Mouse (Mus musculus): Measurements from ENCODE around the gene Mogs.

Gene Mogs

DNA sequence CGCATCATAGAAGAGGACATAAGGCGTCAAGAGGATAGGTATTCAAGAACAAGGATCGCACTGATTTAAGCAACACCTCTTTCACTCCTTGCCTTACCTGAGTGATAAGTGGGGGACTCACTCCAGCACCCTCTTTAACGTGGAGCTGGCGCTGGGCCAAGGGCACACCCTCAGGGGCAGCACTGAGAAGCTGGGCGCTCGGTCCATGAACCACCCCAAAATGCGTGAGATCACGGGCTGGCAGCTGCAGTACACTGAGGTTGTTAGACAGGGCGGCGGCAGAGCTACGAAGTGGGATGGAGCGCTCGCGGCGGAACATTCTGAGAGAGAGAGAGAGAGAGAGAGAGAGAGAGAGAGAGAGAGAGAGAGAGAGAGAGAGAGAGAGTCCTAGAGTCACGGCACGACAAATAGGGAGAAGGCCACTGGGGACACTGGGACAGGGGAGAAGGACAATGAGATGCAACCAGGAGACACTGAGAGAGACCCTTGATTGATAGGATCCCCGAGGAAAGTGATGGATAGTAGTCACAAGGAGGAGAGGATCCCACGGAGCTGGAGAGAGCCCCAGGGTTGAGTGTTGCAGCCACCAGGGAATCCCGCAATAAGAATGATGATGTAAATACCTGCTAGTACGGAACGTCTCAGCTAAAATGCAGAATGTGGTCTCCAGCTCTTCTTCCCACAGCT, 40.4 kb downstream of the Mogs start:
- peak; percentile 31 to 45 for DNase-seq

DNA sequence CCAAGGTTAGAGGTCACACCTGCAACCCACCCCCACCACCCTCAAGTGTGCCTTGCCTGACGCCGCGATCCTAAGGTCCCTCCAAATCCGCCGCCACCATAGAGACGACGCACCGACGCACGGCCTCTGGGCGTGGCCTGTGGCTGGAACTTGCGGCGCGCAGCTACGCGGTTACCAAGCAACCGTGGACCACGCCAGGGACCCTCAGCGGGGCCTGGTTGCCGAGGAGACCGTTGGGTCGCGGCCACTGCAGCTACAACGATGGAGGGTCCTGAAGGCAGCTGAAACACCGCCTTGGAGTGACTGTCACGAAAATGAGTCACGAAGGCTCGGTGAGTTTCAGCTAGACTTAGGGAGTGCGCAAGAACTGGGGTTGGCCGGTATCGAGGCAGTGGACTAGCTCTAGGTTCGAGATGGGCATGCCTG, 41.0 kb downstream of the Mogs start, which contains the start of the genes Wdr54 and 1700003E16Rik:
TSS of gene Wdr54 (minus strand) at position 139 of the 426 bp plus-strand sequence.
TSS of gene 1700003E16Rik (plus strand) at position 146 of the 426 bp plus-strand sequence.
- DNase-seq: peak; percentile 76 to 77

DNA sequence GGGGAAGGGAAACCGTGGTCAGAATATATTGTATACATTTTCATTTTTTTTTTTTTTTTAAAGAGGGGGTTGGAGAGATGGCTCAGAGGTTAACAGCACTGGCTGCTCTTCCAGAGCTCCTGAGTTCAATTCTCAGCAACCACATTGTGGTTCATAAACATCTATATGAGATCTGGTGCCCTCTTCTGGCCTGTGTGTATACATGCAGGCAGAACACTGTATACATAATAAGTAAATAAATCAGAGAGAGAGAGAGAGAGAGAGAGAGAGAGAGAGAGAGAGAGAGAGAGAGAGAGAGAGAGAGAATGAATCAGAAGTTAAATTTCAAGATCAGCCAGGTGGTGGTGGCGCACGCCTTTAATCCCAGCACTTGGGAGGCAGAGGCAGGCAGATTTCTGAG, 44.2 kb downstream of the Mogs start:
- DNase-seq: peak; percentile 44 to 48

DNA sequence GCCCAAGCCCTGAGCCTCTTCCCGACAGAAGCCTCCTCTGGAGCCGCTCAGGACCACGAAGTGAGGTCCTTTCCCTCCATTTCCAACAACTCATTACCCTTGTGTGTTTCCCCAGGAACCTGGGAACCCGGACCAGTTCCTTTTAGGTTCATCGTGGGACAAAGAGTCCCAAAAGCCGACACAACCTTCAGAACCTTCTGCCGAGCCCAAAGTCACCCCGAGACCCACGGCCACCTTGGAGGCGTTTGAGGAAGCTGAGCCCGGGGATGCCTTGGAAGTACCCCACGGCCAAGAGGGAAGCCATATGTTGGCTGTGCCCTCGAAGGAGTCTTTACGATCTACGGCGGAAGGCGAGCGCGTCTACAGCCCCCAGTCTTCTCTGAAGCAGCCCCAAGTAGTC, 46.1 kb downstream of the Mogs start:
- DNase-seq: no peak

DNA sequence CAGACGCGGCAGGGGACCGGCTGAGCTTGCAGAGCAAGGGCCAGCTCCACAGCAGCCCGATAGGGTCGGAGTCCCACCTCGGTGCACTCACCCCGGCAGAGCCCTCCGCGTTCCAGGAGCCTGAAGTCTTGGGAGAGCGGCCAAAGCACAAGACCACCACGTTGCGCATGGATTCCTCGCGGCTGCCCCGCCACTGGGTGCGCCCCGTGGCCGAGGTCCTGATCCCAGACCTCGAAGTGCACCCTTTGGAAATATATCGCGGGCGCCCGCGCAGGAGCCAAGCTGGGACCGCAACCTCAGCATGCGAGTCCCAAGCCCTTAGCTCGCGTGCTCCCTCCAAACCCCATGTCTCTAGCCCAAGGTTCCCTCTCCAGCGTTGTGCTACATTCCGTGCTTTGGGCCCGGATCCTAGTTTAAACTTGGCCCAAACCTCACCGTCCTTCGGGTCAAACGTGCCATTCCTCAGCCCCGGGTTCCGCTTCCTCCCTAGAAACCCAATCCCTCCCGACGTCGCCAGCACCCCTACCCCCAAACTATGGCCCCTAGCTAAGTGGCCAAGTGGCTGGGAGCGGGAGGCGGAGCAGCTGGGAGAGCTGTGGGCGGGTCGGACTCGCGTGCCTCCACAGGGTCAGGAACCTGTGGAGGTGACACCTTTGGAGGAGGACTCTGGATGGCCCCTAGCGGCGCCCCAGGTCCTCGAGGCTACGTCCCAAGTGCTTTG, 46.8 kb downstream of the Mogs start:
- peak; percentile 58 to 60 for DNase-seq

DNA sequence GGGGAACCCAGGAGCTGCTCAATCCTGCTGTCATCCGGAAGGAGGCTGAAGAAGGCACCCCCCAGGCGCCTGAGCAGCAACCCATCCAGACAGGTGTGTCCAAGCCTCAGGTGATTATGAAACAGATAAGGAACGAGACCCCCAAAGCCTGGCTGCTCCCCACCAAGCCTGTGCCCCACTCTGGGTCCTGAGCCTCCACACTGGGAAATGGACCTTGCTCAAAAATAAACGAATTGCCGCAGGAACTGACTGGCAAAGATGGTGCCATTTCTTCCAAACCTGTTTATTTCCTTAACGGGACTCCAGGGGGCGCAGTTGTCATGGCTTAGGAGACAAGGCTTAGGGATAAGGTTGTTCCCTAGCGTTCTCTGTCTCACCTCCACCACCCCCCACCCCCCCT, 47.4 kb downstream of the Mogs start:
- peak; percentile 80 to 88 for DNase-seq

DNA sequence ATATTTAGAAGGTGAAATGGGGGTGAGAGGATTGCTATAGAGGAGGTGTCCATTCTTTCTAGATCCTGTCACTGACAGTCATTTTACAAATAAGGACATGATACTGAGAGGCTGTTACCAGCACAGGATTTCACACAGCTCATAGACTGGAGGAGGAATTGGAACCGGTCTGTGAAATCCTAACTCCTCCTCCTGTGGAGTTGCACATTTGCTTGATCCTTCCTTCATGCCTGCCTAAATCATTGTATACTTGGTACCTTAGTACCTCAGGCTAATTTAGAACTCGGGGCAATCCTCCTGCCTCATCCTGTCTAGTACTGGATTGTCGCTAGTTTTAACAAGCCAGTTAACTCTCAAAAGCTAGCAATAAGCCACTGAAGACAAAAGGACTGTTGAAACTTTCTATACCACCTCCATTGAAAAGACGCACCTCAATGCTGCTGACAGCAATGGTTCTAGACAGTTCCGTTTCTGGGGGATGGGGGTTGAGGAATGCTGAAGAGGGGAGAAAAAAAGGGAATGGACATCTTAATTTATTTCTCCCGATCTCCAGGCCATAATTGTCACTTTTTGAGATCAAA, 49.8 kb downstream of the Mogs start:
- no peak for DNase-seq

DNA sequence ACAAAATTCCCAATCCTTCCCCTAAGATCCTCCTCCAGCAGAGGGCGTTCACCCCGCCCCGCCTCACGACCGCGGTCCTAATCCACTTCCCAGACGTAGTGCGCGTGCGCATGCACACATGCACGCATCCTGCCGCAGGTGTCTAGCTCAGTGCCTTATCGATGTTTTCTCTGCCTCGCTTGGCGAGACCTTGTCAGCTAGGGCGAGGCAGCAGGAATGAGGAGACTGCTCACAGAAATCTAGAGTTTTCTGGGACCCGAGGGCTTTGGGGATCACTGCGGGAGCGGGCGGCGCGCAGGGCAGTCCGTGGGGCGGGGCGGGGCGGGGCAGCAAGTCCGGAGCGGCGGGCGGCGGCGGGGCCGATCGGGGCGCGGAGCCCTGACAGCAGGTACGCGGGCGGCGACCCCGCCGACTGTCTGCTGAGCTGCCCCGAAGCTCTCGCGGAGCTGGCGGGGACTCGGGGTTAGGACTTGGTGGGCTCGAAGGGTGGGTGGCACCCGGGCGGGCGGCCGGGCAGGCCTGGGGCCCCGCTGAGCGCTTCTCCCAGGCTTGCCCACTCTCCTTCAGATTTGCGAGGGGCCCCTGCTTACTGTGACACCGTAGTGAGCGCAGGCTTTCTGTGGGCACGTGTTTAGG, 50.4 kb downstream of the Mogs start, which contains the start of gene Dctn1:
TSS of gene Dctn1 (plus strand) at position 314 of the 636 bp plus-strand sequence.
- peak; percentile 95 to 96 for DNase-seq

DNA sequence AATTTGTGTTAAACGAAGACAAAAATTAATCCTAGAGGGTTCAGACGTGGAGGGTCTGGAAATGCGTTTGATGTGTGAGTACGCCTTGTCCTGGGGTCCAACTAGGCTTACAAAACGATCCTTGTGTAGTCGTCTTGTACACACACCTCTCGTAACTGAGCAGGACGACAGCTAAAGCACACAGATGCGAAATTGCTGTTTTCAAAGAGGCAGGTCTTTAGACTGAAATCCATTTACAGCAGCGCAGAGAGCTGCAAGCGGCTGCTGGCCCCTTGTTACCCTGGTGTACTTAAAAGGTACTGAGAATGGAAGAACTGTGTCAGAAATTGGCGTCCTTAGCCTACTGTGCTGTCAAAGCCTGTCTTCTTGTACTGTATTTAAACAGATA, 50.9 kb downstream of the Mogs start:
- no peak for DNase-seq
